Mouse (Mus musculus): ENCODE results near the gene Axl. TPM values are rescaled to one million over a fixed set of nuclear protein-coding genes. Genes with fewer than 3 reads are reported as not detected.

The Axl gene
- polyA plus RNA-seq (2015; fragmentation: Nextera tagmentation; extraction: Ambion mirVana), result 13.3 and 14.5 TPM in 2 replicates

DNA sequence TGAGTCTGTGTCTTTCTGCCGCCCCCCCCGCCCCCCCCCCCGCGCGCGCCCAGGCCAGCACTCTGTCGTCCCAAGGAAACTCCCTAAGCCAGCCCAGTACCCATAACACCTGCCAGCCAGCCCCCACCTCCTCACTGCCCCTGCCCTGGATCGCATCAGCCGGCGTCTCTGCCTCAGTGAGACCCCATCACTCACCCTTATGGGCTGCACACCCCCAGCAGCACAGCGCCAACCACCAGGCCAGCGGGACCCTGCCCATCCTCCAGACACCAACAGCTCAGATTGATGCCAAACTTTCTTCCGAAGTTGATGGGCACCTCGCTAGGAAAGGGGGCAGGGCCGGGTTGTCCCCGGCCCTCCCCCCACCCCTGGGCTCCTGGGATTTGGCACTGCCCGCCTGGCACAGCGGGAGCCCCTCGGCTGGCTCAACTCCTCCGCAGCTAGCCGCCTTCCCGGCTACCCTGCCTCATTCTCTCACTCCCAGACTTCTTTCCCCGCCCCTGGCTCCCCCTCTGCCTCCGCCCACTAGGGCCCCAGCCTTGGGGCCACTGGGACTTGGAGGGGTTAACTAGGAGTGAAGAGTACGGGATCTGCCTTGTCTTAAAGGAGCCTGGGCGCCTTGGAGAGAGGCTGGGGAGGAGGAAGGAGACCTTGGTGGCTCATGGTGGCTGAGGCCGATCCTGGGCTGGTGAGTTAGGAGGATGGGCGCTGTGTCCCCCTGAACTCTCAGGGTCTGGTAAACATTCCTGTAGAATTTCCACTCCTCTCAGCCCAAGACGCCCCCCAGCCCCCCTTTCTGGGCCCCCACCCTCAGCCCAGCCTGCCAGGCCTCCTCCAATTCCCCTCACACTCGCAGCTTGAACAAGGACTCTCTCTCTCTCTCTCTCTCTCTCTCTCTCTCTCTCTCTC, at the start of gene Axl:
Gene Axl (minus strand): TSS at position 486 of the 909 bp plus-strand sequence.
- WGBS (ENCODE audit: insufficient replicate concordance), result 5% methylated on average over 30 of the region's 30 CpGs

DNA sequence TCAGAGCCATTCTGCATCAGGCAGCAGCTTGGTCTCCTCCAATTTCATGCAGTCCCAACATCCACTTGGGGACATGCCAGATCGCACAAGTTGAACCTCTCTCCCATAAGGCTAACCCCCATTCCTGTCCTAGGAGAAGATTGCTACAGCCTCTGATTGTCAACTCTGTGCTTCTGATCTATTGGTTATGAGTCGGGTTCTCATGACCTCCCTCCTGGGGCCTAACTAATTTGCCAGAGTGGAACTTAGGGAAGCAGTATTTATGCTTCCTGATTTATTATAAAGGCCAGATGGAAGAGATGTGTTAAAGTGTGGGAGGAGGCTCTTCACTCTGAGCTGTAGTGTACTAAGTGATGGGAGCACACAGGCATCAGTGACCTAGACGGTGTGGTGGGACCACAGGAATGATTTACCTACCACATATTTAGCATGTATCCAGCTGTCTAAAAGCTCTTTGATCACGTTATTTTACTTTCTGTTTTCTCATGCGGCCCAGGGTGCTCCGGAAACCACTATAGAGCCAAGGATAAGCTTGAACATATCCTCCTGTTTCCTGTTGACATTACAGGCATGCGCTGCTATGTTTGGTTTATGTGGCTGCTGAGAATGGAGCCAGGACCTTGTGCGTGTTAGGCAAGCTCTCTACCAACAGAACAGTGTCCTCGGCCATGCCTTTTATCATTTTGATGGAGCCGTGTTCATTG, 46.8 kb upstream of the Axl start:
- H3K4me1 ChIP-seq (replicated peaks), result no peaks in the 10 kb centered on the region
- no peaks in the 10 kb centered on the region for H3K36me3 ChIP-seq
- H3K4me2 ChIP-seq, result no peak overlapping the region
- H3K4me3 ChIP-seq (replicated peaks), result no peak overlapping the region
- H3K9ac ChIP-seq, result no peak overlapping the region
- DNase-seq (no peak), ATAC-seq (ENCODE audit: low read depth) (no peak)
- 57% methylated on average over 10 of the region's 10 CpGs for WGBS (ENCODE audit: insufficient replicate concordance)
- H3K27me3 ChIP-seq, result no peaks in the 10 kb centered on the region
- no peak overlapping the region for H3K27ac ChIP-seq
- no peaks in the 10 kb centered on the region for H3K9me3 ChIP-seq (replicated peaks)

More for the DNA sequence above, at the start of gene Axl:
- no peaks in the 10 kb centered on the region for H3K36me3 ChIP-seq
- H3K9ac ChIP-seq, result peak within 1 kb of the TSS; percentile 45
- ATAC-seq (ENCODE audit: low read depth) (peak; percentile 47), DNase-seq (no peak)
- H3K4me1 ChIP-seq (replicated peaks), result peaks cover 33% of the 10 kb centered on the region
- peaks cover 16% of the 10 kb centered on the region for H3K27me3 ChIP-seq
- no peak within 1 kb of the TSS for H3K27ac ChIP-seq
- no peaks in the 10 kb centered on the region for H3K9me3 ChIP-seq (replicated peaks)
- peak within 1 kb of the TSS; percentile 43 for H3K4me2 ChIP-seq
- H3K4me3 ChIP-seq (replicated peaks), result peak within 1 kb of the TSS; percentile 45

DNA sequence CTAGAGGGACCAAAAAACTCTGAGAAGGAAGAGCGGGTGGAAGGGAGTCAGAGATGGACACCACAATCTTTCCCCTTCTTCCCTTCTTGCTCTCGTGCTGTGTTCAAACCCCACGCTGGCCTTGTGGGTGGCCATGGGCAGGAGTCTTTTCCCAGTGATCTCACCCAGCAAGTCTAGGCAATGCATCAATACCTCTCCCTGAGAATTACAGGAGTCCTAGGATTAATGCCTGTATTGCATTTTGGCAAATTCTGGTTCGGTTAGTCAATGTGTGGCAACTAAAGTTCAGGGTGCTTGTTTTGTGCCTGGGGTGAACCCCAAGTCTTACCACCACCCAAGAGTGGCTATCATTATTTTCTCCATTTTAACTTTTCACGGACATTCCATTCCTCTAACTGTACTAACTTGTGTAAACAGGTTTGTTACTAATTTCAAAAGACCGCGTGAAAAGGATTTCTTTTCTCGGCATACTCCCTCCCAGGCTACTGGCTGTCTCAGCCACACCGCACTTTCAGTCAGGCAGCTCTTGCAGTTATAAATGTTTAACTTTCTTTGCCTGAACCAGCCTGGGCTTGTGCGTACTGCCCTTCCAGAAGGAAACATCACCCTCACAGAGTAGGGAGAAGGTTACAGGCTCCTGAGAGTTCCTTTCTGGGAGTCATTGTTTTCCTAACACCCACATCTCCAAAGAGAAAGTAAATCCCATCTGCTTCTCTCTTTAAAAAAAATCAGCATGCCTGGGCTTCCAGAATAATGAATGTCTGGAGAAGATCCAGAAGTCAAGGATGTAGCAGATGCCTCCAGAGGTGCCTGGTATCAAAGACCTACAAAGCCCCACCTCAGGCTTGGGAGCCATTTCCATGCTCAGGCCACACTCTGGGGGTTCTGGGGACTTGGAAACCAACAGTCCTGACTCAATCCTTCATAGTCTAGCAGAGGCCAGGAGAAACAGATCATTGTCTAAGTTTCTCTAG, 43.3 kb upstream of the Axl start:
- Histone ChIP-seq H3K36me3 (no peaks in the 10 kb centered on the region), H3K4me3 (replicated peaks) (no peak overlapping the region), H3K27me3 (no peaks in the 10 kb centered on the region), H3K4me1 (replicated peaks) (no peaks in the 10 kb centered on the region; the same call in 1 of the 2 replicates), H3K4me2 (no peak overlapping the region), H3K27ac (no peak overlapping the region), H3K9ac (no peak overlapping the region), H3K9me3 (replicated peaks) (no peaks in the 10 kb centered on the region)
- 63% methylated on average over 10 of the region's 10 CpGs for WGBS (ENCODE audit: insufficient replicate concordance)
- no peak for DNase-seq
- no peak for ATAC-seq (ENCODE audit: low read depth)

DNA sequence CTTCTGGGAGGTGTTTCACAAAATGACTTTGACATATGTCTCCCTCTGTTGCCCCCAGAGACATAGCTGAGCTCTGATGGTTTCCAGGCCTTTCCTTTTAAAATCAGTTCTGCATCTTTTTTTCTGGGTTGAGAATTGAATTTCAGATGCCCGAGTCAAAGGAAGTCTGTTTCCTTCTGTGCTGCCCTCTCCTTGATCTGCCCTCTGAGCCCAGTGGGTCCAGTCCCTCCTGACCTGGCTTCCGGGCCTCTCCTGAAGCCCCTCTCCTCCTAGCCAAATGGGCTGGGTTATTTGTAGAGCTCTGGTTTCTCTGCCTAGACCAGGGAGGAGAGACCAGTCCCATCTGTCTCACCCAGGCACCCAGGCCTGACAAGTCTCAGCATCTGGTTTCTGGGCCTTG, 41.7 kb upstream of the Axl start:
- 40% methylated on average over 2 of the region's 2 CpGs for WGBS (ENCODE audit: insufficient replicate concordance)
- Histone ChIP-seq H3K27me3 (no peaks in the 10 kb centered on the region), H3K9ac (no peak overlapping the region), H3K4me3 (replicated peaks) (no peak overlapping the region), H3K4me1 (replicated peaks) (no peaks in the 10 kb centered on the region; the same call in 1 of the 2 replicates), H3K4me2 (no peak overlapping the region), H3K27ac (no peak overlapping the region), H3K36me3 (no peaks in the 10 kb centered on the region), H3K9me3 (replicated peaks) (no peaks in the 10 kb centered on the region)
- ATAC-seq (ENCODE audit: low read depth) (no peak), DNase-seq (no peak)

DNA sequence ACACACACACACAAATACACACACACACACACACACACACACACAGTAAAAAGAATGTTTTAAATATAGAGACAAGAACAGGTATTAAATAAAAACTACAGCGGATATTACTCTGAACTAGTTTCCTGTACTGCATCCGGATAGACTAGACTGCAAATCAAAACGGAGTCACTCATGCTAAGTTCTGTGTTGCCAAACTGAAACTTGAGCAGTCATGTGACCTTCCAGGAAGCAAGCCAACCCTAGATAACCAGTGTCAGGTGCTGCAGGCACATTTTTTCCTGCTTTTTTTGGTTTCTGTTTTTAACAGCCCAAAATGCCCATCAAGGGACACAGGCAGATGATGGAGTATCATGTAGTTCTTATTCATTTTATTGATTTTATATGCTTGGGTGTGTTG, 38.7 kb upstream of the Axl start:
- WGBS (ENCODE audit: insufficient replicate concordance), result 16% methylated on average over 3 of the region's 3 CpGs
- ATAC-seq (ENCODE audit: low read depth), result no peak

DNA sequence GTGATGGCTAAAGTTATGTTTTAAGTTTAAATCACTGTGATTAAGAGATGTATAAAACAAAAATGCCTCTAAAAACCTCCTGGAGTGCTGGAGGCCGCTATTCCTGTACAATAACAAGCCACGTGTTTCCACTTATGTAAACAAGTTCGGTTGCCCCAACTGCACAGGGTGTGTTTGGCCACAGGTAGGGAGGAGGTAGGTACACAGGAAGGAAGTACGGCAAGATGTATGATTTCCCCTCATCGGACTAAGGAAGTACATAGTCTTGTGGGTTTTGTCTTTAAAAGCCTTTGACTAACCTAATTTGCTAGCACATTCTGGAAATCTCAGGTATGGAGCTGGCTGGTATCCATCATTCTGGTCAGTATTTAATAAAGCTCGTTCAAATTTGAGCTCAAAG, 37.5 kb upstream of the Axl start:
- 43% methylated on average over 6 of the region's 6 CpGs for WGBS (ENCODE audit: insufficient replicate concordance)
- ATAC-seq (ENCODE audit: low read depth) (no peak), DNase-seq (no peak)
- no peak overlapping the region for H3K9ac ChIP-seq
- H3K27ac ChIP-seq, result no peak overlapping the region
- H3K4me2 ChIP-seq, result no peak overlapping the region
- H3K4me1 ChIP-seq (replicated peaks), result no peaks in the 10 kb centered on the region; the same call in 1 of the 2 replicates
- H3K4me3 ChIP-seq (replicated peaks), result no peak overlapping the region
- H3K36me3 ChIP-seq, result no peaks in the 10 kb centered on the region
- H3K9me3 ChIP-seq (replicated peaks), result no peaks in the 10 kb centered on the region
- H3K27me3 ChIP-seq, result no peaks in the 10 kb centered on the region

More for the DNA sequence above, 38.7 kb upstream of the Axl start:
- H3K4me2 ChIP-seq, result no peak overlapping the region
- H3K4me1 ChIP-seq (replicated peaks), result no peaks in the 10 kb centered on the region; the same call in 1 of the 2 replicates
- no peaks in the 10 kb centered on the region for H3K9me3 ChIP-seq (replicated peaks)
- no peaks in the 10 kb centered on the region for H3K27me3 ChIP-seq
- no peaks in the 10 kb centered on the region for H3K36me3 ChIP-seq
- H3K27ac ChIP-seq, result no peak overlapping the region
- no peak overlapping the region for H3K9ac ChIP-seq
- DNase-seq, result no peak
- no peak overlapping the region for H3K4me3 ChIP-seq (replicated peaks)

DNA sequence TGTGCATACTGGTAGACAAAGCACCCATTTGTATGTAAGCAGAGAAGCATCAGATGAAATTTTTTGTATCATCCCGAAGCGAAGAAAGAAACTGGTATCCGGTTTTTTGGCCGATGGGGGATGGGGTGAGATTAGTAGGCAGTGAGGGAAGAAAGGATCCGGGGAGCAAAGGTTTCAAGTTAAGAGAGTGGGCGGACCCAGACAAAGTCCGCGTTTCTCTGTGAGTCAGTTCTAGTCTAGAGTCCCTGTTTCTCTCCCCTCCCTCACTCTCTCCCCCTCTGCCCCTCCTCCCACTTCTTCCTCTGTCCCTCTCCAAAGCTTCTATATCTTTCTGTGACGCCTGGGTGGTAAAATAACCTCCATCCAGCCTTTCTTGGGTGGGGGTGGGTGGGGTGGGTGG, 36.5 kb upstream of the Axl start:
- 43% methylated on average over 9 of the region's 9 CpGs for WGBS (ENCODE audit: insufficient replicate concordance)
- Histone ChIP-seq H3K27me3 (no peaks in the 10 kb centered on the region), H3K36me3 (no peaks in the 10 kb centered on the region), H3K4me2 (no peak overlapping the region), H3K4me1 (replicated peaks) (no peaks in the 10 kb centered on the region; the same call in 1 of the 2 replicates), H3K27ac (no peak overlapping the region), H3K9me3 (replicated peaks) (no peaks in the 10 kb centered on the region), H3K4me3 (replicated peaks) (no peak overlapping the region), H3K9ac (no peak overlapping the region)
- ATAC-seq (ENCODE audit: low read depth) (no peak), DNase-seq (no peak)

DNA sequence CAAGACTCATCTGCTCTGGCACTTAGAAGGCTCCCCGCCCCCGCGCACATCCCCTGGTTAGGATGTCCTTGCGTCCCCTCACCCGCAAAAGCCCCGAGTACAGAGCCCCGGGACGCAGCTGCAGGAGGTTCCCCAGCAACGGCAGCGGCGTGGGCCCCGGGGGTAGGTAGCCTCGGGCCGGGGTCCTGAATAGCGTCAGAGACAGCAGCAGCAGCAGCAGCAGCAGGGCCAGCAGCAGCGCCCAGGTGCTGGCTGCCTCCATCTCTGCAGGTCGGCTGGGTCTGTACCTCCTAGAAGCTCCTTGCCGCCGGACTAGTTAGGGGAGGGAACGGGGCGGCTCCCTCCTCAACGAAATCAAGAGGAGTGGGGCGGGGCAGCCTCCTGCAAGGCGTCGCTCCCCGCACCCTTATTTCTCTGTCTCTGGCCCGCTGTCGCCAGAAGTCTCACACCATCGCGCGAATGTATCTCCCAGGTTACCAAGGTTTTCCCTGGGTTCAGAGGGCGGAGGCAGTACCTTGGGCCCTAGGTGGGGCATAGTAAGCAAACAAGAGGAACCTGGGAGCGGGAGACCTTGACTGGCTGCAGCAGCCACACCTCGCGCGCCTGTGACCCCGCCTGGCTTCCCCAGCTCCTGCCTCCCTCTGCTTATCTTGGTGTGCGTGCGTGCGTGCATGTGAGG, 27.9 kb upstream of the Axl start, which contains the start of gene Cyp2s1:
Gene Cyp2s1 (minus strand): TSS at position 673 of the 679 bp plus-strand sequence.
- Histone ChIP-seq H3K4me2 (peak within 1 kb of the TSS; percentile 66), H3K27ac (no peak within 1 kb of the TSS), H3K4me1 (replicated peaks) (peaks cover 14% of the 10 kb centered on the region), H3K4me3 (replicated peaks) (peak within 1 kb of the TSS; percentile 46), H3K9me3 (replicated peaks) (no peaks in the 10 kb centered on the region), H3K36me3 (no peaks in the 10 kb centered on the region), H3K9ac (0 out of 2 replicates have a peak within 1 kb of the TSS, but pooled peaks have one; percentile 23), H3K27me3 (peaks cover 43% of the 10 kb centered on the region)
- ATAC-seq (ENCODE audit: low read depth), result peak; percentile 50
- no peak for DNase-seq
- under 1% methylated on average over 40 of the region's 40 CpGs for WGBS (ENCODE audit: insufficient replicate concordance)

DNA sequence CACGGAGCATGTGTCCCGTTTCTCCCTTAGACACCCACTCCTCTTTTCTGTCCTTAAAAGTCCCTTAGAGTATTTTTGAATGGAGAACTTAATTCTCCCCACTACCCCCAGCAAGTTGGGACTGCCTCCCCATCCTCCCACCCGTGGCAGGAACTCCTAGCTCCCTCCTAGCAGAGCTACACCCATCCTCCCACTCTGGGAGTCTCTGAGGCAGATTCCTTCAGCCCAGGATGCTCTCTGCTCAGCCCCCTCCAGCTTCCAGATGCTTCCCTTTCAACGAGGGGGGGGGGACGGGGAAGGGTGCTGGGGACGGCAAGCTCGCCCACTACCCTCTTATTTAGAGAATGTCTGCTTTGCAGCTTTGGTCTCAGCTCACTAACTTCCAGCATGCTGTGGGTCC, 27.1 kb upstream of the Axl start:
- H3K4me2 ChIP-seq, result peak overlapping the region; percentile 66; the same call in 1 of the 2 replicates
- H3K27me3 ChIP-seq, result peaks cover 43% of the 10 kb centered on the region
- no peak overlapping the region for H3K4me3 ChIP-seq (replicated peaks)
- H3K9me3 ChIP-seq (replicated peaks), result no peaks in the 10 kb centered on the region
- no peaks in the 10 kb centered on the region for H3K36me3 ChIP-seq
- WGBS (ENCODE audit: insufficient replicate concordance), result 15% methylated on average over 7 of the region's 7 CpGs
- H3K4me1 ChIP-seq (replicated peaks), result peaks cover 14% of the 10 kb centered on the region
- H3K27ac ChIP-seq, result no peak overlapping the region
- no peak for ATAC-seq (ENCODE audit: low read depth)
- no peak for DNase-seq
- no peak overlapping the region for H3K9ac ChIP-seq

DNA sequence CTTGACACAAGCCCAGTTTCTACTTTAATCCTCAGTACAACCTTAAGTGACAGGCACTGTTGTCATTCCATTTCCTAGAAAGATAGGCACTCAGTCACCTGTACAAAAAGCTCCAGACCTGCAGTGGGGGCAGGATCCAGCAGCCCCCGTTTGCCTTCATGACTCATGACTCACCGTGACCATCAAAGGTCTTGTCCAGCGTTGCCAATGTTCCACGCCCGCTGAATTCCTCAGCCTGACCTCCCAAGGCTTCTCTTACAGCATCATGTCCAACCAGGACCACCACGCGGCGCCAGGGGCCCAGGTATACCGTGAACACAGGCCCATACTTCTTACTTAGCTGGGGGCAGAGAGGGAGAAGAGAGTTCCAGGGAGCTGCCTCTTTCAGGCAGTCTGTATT, 26.2 kb upstream of the Axl start:
- Histone ChIP-seq H3K4me3 (replicated peaks) (no peak overlapping the region), H3K4me2 (no peak overlapping the region), H3K9me3 (replicated peaks) (no peaks in the 10 kb centered on the region), H3K4me1 (replicated peaks) (peaks cover 14% of the 10 kb centered on the region), H3K36me3 (no peaks in the 10 kb centered on the region), H3K27ac (no peak overlapping the region), H3K9ac (no peak overlapping the region), H3K27me3 (peaks cover 43% of the 10 kb centered on the region)
- DNase-seq (no peak), ATAC-seq (ENCODE audit: low read depth) (no peak)
- WGBS (ENCODE audit: insufficient replicate concordance), result 73% methylated on average over 9 of the region's 9 CpGs

All from liver, embryonic 13.5 days (tissue).